Mouse (Mus musculus) kidney, adult 8-10 months (tissue): ENCODE data around the gene Fhl2.

Experiments
- DNase-seq, 2 experiments: peaks; one replicate each; pipeline ENCODE4 v3.0.0; 2022

Gene Fhl2

GRCm38 (mm10) chr1:43196661-43197241, at the start of gene Fhl2:
Fhl2 (minus strand) TSS chr1:43196984.
- DNase-seq = no peak

- DNase-seq = peak in 1 of 2 experiments; percentile 31
Observed at GRCm38 (mm10) chr1:43245014-43245413, 48.2 kb upstream of the Fhl2 start.

- DNase-seq = no peak
Observed at GRCm38 (mm10) chr1:43241208-43241607, 44.4 kb upstream of the Fhl2 start.

GRCm38 (mm10) chr1:43239796-43240313, 43.1 kb upstream of the Fhl2 start:
- DNase-seq = no peak

GRCm38 (mm10) chr1:43238471-43238870, 41.7 kb upstream of the Fhl2 start:
- no peak for DNase-seq

GRCm38 (mm10) chr1:43237360-43238235, 40.8 kb upstream of the Fhl2 start:
- DNase-seq = no peak

- DNase-seq = no peak
Observed at GRCm38 (mm10) chr1:43225531-43226151, 28.9 kb upstream of the Fhl2 start.

- DNase-seq = peak; percentile 50 to 78
Observed at GRCm38 (mm10) chr1:43224943-43225342, 28.2 kb upstream of the Fhl2 start.

GRCm38 (mm10) chr1:43224171-43224570, 27.4 kb upstream of the Fhl2 start:
- peak in 1 of 2 experiments; percentile 16 for DNase-seq

GRCm38 (mm10) chr1:43223097-43223496, 26.3 kb upstream of the Fhl2 start:
- no peak for DNase-seq

GRCm38 (mm10) chr1:43218016-43218680, 21.4 kb upstream of the Fhl2 start:
- no peak for DNase-seq

GRCm38 (mm10) chr1:43215601-43216000, 18.8 kb upstream of the Fhl2 start:
- no peak for DNase-seq

- DNase-seq = no peak
Observed at GRCm38 (mm10) chr1:43211274-43211673, 14.5 kb upstream of the Fhl2 start.

- DNase-seq = no peak
Observed at GRCm38 (mm10) chr1:43210285-43210684, 13.5 kb upstream of the Fhl2 start.

GRCm38 (mm10) chr1:43207147-43207546, 10.4 kb upstream of the Fhl2 start:
- no peak for DNase-seq

GRCm38 (mm10) chr1:43203282-43203681, 6.5 kb upstream of the Fhl2 start:
- no peak for DNase-seq

- no peak for DNase-seq
Observed at GRCm38 (mm10) chr1:43202226-43202625, 5.4 kb upstream of the Fhl2 start.

- no peak for DNase-seq
Observed at GRCm38 (mm10) chr1:43201796-43202195, 5.0 kb upstream of the Fhl2 start.

GRCm38 (mm10) chr1:43199867-43200240, 3.1 kb upstream of the Fhl2 start:
- no peak for DNase-seq

GRCm38 (mm10) chr1:43199210-43199866, 2.6 kb upstream of the Fhl2 start:
- no peak for DNase-seq

GRCm38 (mm10) chr1:43196059-43196458, 725 bp downstream of the Fhl2 start:
- no peak for DNase-seq

- no peak for DNase-seq
Observed at GRCm38 (mm10) chr1:43193423-43193822, 3.4 kb downstream of the Fhl2 start.

GRCm38 (mm10) chr1:43192471-43192870, 4.3 kb downstream of the Fhl2 start:
- DNase-seq = peak in 1 of 2 experiments; percentile 31
